Mouse (Mus musculus) CH12.LX (cell line): ENCODE data around the gene Dusp21. TPM values are rescaled to one million over a fixed set of nuclear protein-coding genes. Genes with fewer than 3 reads are reported as not detected.
A peak's percentile ranks its signal among the peaks of the same experiment; 100 is the strongest.

ENCODE experiments used
- DNase-seq: peaks from one replicate; pipeline ENCODE4 v3.0.0-alpha.2; 2013; ENCODE audit errors: extremely low read depth
- H3K27ac ChIP-seq: 2 replicates; pipeline ENCODE4 v1.5.1; 2012; ENCODE audit warnings: low read depth, mild to moderate bottlenecking, control low read depth, moderate library complexity; ENCODE audit not compliant: insufficient read depth
- H3K27me3 ChIP-seq: replicated peaks from 2 replicates; pipeline ENCODE3; 2012; ENCODE audit warnings: inconsistent platforms
- H3K36me3 ChIP-seq, 2 experiments: replicated peaks in 1 of 2; 2 replicates each; pipeline versions ENCODE3 to v1.6.1; 2012; ENCODE audit warnings: inconsistent platforms in 1 of 2, low read length in 1 of 2, mild to moderate bottlenecking in 1 of 2, mixed read lengths in 1 of 2, moderate library complexity in 1 of 2; ENCODE audit not compliant: control insufficient read depth in 1 of 2, insufficient read depth in 1 of 2
- H3K4me1 ChIP-seq, 2 experiments: 2 replicates each; pipeline ENCODE4 v1.6.1; 2012; ENCODE audit warnings: inconsistent platforms in 1 of 2, moderate library complexity in 1 of 2; ENCODE audit not compliant: insufficient read depth in 2 of 2, control insufficient read depth in 1 of 2
- H3K4me2 ChIP-seq: 2 replicates; pipeline ENCODE4 v1.6.1; 2012; ENCODE audit warnings: low read depth, mild to moderate bottlenecking, control low read depth; ENCODE audit not compliant: poor library complexity, insufficient read depth, severe bottlenecking
- H3K4me3 ChIP-seq, 3 experiments: fragments of 150-350 bp in 1 of 3; sonication (generic) in 1 of 3; replicated peaks in 1 of 3; 2 replicates each; pipeline versions ENCODE3 to v1.5.1; 2011 to 2012; ENCODE audit warnings: low read depth in 2 of 3, low read length in 2 of 3, mild to moderate bottlenecking in 2 of 3, moderate library complexity in 2 of 3, control low read depth in 1 of 3, improper control_type of control experiment in 1 of 3, inconsistent platforms in 1 of 3, mixed read lengths in 1 of 3; ENCODE audit not compliant: poor library complexity in 1 of 3
- H3K79me2 ChIP-seq: replicated peaks from 2 replicates; pipeline ENCODE4 v1.6.1; 2012; ENCODE audit warnings: mild to moderate bottlenecking, moderate library complexity; ENCODE audit not compliant: control insufficient read depth, poor library complexity, insufficient read depth, severe bottlenecking; ENCODE audit errors: extremely low read depth
- H3K9ac ChIP-seq: 2 replicates; pipeline ENCODE4 v1.6.1; 2012; ENCODE audit warnings: low read depth, mild to moderate bottlenecking, control low read depth, moderate library complexity; ENCODE audit not compliant: insufficient read depth
- H3K9me3 ChIP-seq: replicated peaks from 2 replicates; pipeline ENCODE3; 2012; ENCODE audit warnings: low read length, inconsistent platforms, mixed read lengths
- CHD1 ChIP-seq: IDR thresholded peaks from 2 replicates; pipeline ENCODE4 v1.6.1; 2012; ENCODE audit warnings: low read depth, low read length, improper control_type of control experiment, inconsistent platforms
- CTCF ChIP-seq, 2 experiments: IDR thresholded peaks in 1 of 2; conservative IDR thresholded peaks in 1 of 2; 2 replicates each; pipeline ENCODE4 v1.5.1; 2011 to 2012; ENCODE audit warnings: low read depth in 2 of 2, low read length in 2 of 2, improper control_type of control experiment in 1 of 2, inconsistent platforms in 1 of 2, mild to moderate bottlenecking in 1 of 2, moderate library complexity in 1 of 2
- E2F4 ChIP-seq: IDR thresholded peaks from 2 replicates; pipeline ENCODE4 v1.6.1; 2011; ENCODE audit warnings: low read depth, low read length, improper control_type of control experiment; ENCODE audit not compliant: insufficient replicate concordance
- EP300 ChIP-seq: IDR thresholded peaks from 2 replicates; pipeline ENCODE4 v1.6.1; 2011; ENCODE audit warnings: low read length, improper control_type of control experiment
- MEF2A ChIP-seq: IDR thresholded peaks from 2 replicates; pipeline ENCODE4 v1.6.1; 2014; ENCODE audit warnings: low read depth, mild to moderate bottlenecking, inconsistent platforms, low read length, improper control_type of control experiment, borderline replicate concordance
- NELFE ChIP-seq: IDR thresholded peaks from 2 replicates; pipeline ENCODE4 v1.6.1; 2011; ENCODE audit warnings: low read depth, low read length, improper control_type of control experiment
- NRF1 ChIP-seq: IDR thresholded peaks from 2 replicates; pipeline ENCODE4 v1.6.1; 2014; ENCODE audit warnings: low read depth, mild to moderate bottlenecking, inconsistent platforms, low read length, improper control_type of control experiment, moderate library complexity
- POLR2AphosphoS2 ChIP-seq: IDR thresholded peaks from 2 replicates; pipeline ENCODE4 v1.6.1; 2011; ENCODE audit warnings: low read depth, low read length, improper control_type of control experiment
- RAD21 ChIP-seq: IDR thresholded peaks from 2 replicates; pipeline ENCODE4 v1.6.1; 2011; ENCODE audit warnings: low read depth, mild to moderate bottlenecking, low read length, improper control_type of control experiment, moderate library complexity
- SIN3A ChIP-seq: IDR thresholded peaks from 2 replicates; pipeline ENCODE4 v1.6.1; 2012; ENCODE audit warnings: low read length, improper control_type of control experiment, inconsistent platforms
- TBP ChIP-seq: conservative IDR thresholded peaks from 2 replicates; pipeline ENCODE4 v1.6.1; 2011; ENCODE audit warnings: low read depth, low read length, improper control_type of control experiment
- TCF12 ChIP-seq: IDR thresholded peaks from 2 replicates; pipeline ENCODE4 v1.6.1; 2014; ENCODE audit warnings: low read depth, mild to moderate bottlenecking, inconsistent platforms, low read length, improper control_type of control experiment
- dilution Hi-C: fragments of 300-500 bp; cut with MboI; formaldehyde crosslinking; loops from 2 replicates; pipeline ENCODE4 v1.14.3; 2020; ENCODE audit warnings: low sequenced_read_pairs; ENCODE audit not compliant: extremely low pct_unique_long_range_greater_than_20kb, extremely low pct_ligation_motif_present
- in situ Hi-C: fragments of 300-500 bp; cut with MboI; formaldehyde crosslinking; loops from 3 replicates; pipeline ENCODE4 v1.14.3; 2019; ENCODE audit warnings: low sequenced_read_pairs, low pct_ligation_motif_present, low pct_unique_long_range_greater_than_20kb, mixed read lengths
- polyA plus RNA-seq: library from polyadenylated mRNA; unstranded; fragments of >175 nt; gene quantifications from 2 replicates; pipeline ENCODE4 v1.2.1, GENCODE M21; 2012; ENCODE audit warnings: low read depth; ENCODE audit not compliant: insufficient read length
- total RNA-seq, 2 experiments: library from RNA; depleted of rRNA; stranded (reverse); fragments of 300-350 nt in 1 of 2; fragments of >200 nt in 1 of 2; gene quantifications; 2 replicates each; pipeline ENCODE4 v1.2.3; 2012 to 2014

Dusp21 gene
- total and polyA plus RNA-seq, 3 experiments: not detected

- no peaks in the 10 kb centered on the region for H3K27me3 ChIP-seq
- DNase-seq: no peak
- dilution Hi-C loops: no loop called here
Observed at GRCm38 (mm10) chrX:18162861-18163731, 17.4 kb downstream of the Dusp21 start.

GRCm38 (mm10) chrX:18163917-18164624, 18.4 kb downstream of the Dusp21 start:
- no peaks in the 10 kb centered on the region for H3K9me3 ChIP-seq
- peak overlapping the region; percentile 83; the same call in 1 of the 2 replicates for H3K27ac ChIP-seq
- no peak overlapping the region; the same call in 1 of the 2 replicates for H3K4me2 ChIP-seq
- H3K79me2 ChIP-seq: peaks cover 25% of the 10 kb centered on the region
- H3K4me3 ChIP-seq: peak overlapping the region; percentile 70 to 91 (median 82)
- TF ChIP-seq SIN3A: peak; percentile 34; the same call in 1 of the 2 replicates
- TF ChIP-seq TCF12: 0 out of 2 replicates have a peak, but pooled peaks have one; percentile 26
- TF ChIP-seq MEF2A: no peak
- peak; percentile 40; the same call in 1 of the 2 replicates for TF ChIP-seq NRF1
- TF ChIP-seq TBP: no peak
- TF ChIP-seq E2F4: no peak
- TF ChIP-seq EP300: no peak
- peak; percentile 57; the same call in 1 of the 2 replicates for TF ChIP-seq CHD1
- no peaks in the 10 kb centered on the region for H3K4me1 ChIP-seq
- H3K27me3 ChIP-seq: no peaks in the 10 kb centered on the region
- H3K9ac ChIP-seq: peak overlapping the region; percentile 68
- dilution Hi-C loops (no loop called here), in situ Hi-C loops (no loop called here)
- no peak for DNase-seq
- H3K36me3 ChIP-seq: no peaks in the 10 kb centered on the region

More at GRCm38 (mm10) chrX:18162861-18163731, 17.4 kb downstream of the Dusp21 start:
- no peaks in the 10 kb centered on the region for H3K4me1 ChIP-seq
- H3K9me3 ChIP-seq: no peaks in the 10 kb centered on the region
- peak overlapping the region; percentile 70 to 91 (median 82) for H3K4me3 ChIP-seq
- H3K9ac ChIP-seq: peak overlapping the region; percentile 68
- TF ChIP-seq POLR2AphosphoS2 (no peak), NELFE (no peak), CTCF (conservative IDR thresholded peaks at IDR 0.05 in 1 of 2, IDR thresholded peaks at IDR 0.05 in 1 of 2; ENCODE audit: low read depth in 2 of 2, low read length in 2 of 2) (no peak), RAD21 (no peak)
- H3K27ac ChIP-seq: peak overlapping the region; percentile 83
- H3K4me2 ChIP-seq: no peak overlapping the region
- H3K79me2 ChIP-seq: peaks cover 19% of the 10 kb centered on the region
- H3K36me3 ChIP-seq: no peaks in the 10 kb centered on the region
- in situ Hi-C loops: no loop called here
